18 mouse cellular contexts compared by ENCODE assay signal in the genomic region with DNA sequence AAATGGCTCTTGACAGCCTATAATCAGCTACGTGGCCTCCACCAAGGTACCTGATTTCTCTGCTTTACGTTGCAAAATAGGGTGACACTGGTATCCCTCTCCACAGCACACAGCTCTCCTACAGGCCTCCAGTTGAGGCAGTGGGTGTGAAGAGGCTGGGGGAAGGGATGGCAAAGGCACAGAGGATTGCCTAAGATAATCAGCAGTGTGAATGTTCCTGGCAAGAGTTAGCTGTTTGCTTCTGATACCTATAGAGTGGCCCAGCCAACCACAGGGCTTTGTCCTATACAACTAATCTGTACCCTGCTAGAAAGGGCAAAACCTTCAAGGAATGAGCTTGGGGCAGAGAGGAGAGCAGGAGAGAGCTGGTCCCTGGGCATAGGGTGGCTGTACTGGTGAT. TPM values are rescaled to one million over a fixed set of nuclear protein-coding genes. Genes with fewer than 3 reads are reported as not detected.
"Had no signal": no experiment of that assay in that cellular context is flagged by ENCODE, and none has a peak within 500 bp of the region (broad histone marks: within the 10 kb centered on the region; RNA-seq: fewer than 3 reads in every experiment).

No protein-coding gene starts in this region.

- DNase-seq: liver, postnatal 0 days; lung, adult 2 months; lung, postnatal 14 days; lung, postnatal 36 days; right cerebral cortex, adult 18-20 months; right cerebral cortex, postnatal 25 days; right cerebral cortex, postnatal 4 days; spleen, adult 18-20 months; thymus, adult 18-20 months; thymus, postnatal 14 days; thymus, postnatal 36 days had no signal

- H3K4me3 ChIP-seq: lung, embryonic 15.5 days; midbrain, embryonic 13.5 days; midbrain, embryonic 15.5 days; neural tube, embryonic 12.5 days had no signal

- H3K27ac ChIP-seq: lung, embryonic 15.5 days; macrophage; midbrain, embryonic 13.5 days; midbrain, embryonic 15.5 days; neural tube, embryonic 12.5 days had no signal

- ATAC-seq: liver, postnatal 0 days; lung, postnatal 0 days; midbrain, embryonic 13.5 days; midbrain, embryonic 15.5 days had no signal

- H3K4me1 ChIP-seq: lung, embryonic 15.5 days had no signal

- H3K9me3 ChIP-seq: lung, embryonic 15.5 days; midbrain, embryonic 13.5 days; midbrain, embryonic 15.5 days; neural tube, embryonic 12.5 days had no signal

- H3K36me3 ChIP-seq: lung, embryonic 15.5 days; midbrain, embryonic 13.5 days; midbrain, embryonic 15.5 days; neural tube, embryonic 12.5 days had no signal

- H3K9ac ChIP-seq: liver, postnatal 0 days; lung, embryonic 15.5 days; midbrain, embryonic 13.5 days; midbrain, embryonic 15.5 days; neural tube, embryonic 12.5 days had no signal

- H3K27me3 ChIP-seq: lung, embryonic 15.5 days; midbrain, embryonic 13.5 days; midbrain, embryonic 15.5 days; neural tube, embryonic 12.5 days had no signal

RNA-seq across cellular contexts. Expression of a gene that starts 11.5 kb away (rescaled TPM):
- polyA plus RNA-seq: midbrain, embryonic 11.5 days had no signal
